Mouse (Mus musculus): Measurements from ENCODE around the gene Gm49358.

- TF ChIP-seq CTCF (IDR thresholded peaks at IDR 0.05; ENCODE audit: borderline replicate concordance, insufficient read depth, low read depth, low read length), result no peak
- no peak for TF ChIP-seq POLR2A (IDR thresholded peaks at IDR 0.05; ENCODE audit: borderline replicate concordance, insufficient read depth, low read length)
Observed at GRCm38 (mm10) chr10:86777614-86778319, 14.0 kb downstream of the Gm49358 start.
